Mouse (Mus musculus): ENCODE results near the gene Tmem59l.

The Tmem59l gene

DNA sequence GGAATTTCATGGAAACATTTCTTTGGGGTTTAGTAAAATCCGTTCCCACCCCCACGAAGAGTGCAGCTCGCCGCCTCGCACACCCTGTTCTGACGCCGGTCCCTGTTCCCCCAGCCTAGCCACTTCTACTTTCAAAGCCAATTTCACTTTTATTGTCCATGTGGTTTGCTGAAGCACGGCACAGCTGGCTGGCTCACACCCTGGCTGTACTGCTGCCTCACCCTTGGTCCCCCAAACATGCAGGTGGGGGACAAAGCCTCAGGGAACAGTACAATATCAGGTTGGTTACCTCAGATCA is 24.7 kb downstream of the Tmem59l start:
- in situ Hi-C loops (cut with MboI, MseI) = loop anchor here (5.0 kb wide), 1 partner anchor 70 kb away; no protein-coding TSS in a partner anchor

DNA sequence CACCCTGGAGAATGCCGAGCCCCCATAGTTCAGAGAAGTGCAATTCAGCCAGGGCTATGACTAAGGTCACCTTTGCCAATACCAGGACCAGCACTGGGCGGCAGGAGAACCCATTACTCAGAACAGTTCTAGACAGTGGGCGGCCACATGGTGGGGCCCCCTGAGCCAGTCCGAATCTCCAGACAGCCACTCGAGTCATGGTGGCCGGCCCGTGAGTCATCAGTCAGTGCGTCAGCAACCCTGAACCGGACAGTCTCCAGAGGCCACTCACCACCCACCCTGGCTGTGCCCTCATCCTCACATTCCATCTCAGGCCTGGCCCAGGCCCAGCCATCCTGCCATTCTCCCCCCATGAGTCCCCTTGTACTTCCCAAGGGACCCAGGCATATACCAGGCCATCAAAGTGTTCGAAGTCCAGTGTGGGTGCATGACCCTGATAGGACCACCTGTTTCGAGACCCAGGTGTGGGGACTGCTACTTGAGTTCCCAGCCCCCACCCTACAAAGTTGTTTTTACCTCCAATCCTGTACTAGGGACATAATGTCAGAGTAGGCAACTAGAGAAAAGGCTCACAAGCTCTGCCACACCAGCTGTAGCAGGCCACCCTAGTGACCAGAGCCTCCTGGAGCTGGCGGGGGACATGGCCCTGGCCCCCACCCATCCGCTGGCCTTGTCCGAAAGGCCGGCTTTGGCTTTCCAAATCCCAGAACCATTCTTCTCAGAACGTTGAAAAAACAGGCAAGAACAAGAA is 25.2 kb downstream of the Tmem59l start:
- in situ Hi-C loops (cut with MboI, MseI) = loop anchor here (5.0 kb wide), 1 partner anchor 70 kb away; no protein-coding TSS in a partner anchor

- in situ Hi-C loops (cut with MboI, MseI) = loop anchor here (5.0 kb wide), 1 partner anchor 68 kb away; no protein-coding TSS in a partner anchor
Measured at GRCm38 (mm10) chr8:70460606-70461005, 26.6 kb downstream of the Tmem59l start.

DNA sequence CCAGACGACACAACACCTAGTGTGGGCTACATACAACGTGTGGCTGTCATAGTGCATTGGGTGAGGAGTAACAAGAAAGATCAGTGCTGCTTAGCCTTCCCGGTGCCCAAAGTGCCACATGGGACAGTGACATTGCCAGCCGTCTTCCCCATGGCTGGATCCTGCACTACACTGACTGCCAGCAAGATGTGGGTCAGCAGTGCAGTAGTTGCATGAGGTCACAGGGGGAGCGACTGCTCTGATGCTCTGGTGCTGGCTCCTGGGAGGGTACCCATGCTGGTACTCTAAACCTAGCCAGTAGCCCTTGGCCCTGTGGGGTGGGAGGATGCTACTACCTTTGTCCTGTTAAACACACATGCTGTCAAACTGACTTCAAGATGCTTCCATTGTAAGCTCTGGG is 27.0 kb downstream of the Tmem59l start:
- in situ Hi-C loops (cut with MboI, MseI) = loop anchor here (5.0 kb wide), 1 partner anchor 68 kb away; no protein-coding TSS in a partner anchor

GRCm38 (mm10) chr8:70459636-70460035 is 27.5 kb downstream of the Tmem59l start:
- in situ Hi-C loops (cut with MboI, MseI) = loop anchor here (5.0 kb wide), 1 partner anchor 67 kb away; no protein-coding TSS in a partner anchor

DNA sequence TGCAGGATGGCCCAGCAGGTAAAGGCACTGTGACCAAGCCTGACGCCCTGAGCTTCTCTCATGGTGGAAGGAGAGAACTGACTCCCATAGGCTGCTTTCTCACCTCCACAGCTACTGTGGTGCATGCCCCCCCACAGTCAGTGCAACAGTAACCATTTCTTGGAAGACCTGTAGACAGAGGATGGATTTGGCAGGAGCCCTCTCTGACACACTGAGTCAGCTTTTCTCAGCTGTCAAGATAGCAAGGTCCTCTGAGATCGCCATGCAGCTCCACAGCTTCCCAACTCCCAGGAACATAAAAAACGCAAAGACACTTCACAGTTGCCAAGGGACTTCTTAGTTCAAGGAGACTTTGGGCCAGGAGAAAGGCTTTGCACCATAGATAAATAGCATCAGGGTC is 28.7 kb downstream of the Tmem59l start:
- in situ Hi-C loops (cut with MboI, MseI) = no loop called here

- in situ Hi-C loops (cut with MboI, MseI) = no loop called here
Measured at GRCm38 (mm10) chr8:70457882-70458281, 29.3 kb downstream of the Tmem59l start.

- in situ Hi-C loops (cut with MboI, MseI) = no loop called here
Measured at GRCm38 (mm10) chr8:70456996-70457395, 30.2 kb downstream of the Tmem59l start.

DNA sequence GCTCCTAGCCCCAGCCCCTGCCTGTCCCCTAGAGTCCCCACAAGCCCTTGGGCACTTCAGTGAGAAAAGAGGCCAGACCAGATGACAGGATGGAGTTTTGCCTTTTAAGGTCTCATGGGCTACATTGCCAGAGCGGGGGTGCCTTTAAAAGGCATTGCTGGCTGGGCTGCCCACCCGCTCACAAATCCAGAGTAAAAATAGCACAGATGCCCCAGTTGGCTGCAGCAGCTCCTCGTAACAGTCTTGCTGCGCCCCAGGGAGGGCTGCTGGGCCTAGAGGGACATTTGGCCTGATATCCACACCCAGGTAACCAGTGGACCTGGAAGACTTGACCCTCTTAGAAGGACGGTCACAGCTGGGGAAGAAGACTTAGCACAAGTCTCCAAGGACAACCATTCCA is 33.3 kb downstream of the Tmem59l start:
- in situ Hi-C loops (cut with MboI, MseI) = no loop called here

- in situ Hi-C loops (cut with MboI, MseI) = no loop called here
Measured at GRCm38 (mm10) chr8:70452196-70452966, 34.8 kb downstream of the Tmem59l start.

DNA sequence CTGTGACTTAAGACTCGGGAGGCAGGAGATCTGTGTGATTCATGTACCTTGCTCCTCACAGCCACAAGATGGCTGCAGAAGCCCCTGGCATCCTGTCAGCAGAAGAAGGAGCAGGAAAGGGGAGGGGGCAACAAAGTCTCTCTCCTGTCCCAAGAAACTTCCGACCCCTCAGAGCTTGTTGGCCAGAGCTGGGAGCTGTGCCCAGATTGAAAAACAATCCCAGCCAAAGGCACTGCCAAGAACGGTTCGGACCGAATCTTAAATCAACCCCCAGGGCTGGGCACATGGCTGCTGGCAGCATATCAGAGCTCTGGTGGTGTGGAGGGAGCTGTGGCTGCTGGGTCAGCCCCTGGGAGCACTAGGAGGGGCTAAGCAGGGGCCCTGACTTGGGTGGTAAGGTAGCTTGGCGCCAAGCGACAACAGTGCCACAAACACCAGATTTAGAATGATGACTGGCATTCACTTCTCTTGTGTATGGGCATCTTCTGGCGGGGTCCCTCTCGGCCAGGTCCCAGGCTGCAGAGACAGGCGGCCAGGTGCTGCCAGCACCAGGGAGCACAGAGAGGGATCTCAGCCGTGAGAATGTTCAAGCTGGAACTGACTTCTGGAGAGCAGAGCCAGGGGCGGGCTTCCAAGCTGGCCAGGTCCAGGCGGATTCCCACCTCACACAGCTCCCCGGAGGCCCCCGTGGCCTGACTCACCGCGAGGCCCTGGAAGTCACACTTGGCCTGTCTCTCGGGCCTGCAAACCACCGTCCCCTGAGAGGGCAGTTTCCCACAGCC is 39.3 kb downstream of the Tmem59l start:
- in situ Hi-C loops (cut with MboI, MseI) = no loop called here

- in situ Hi-C loops (cut with MboI, MseI) = no loop called here
Measured at GRCm38 (mm10) chr8:70445988-70446387, 41.2 kb downstream of the Tmem59l start.

DNA sequence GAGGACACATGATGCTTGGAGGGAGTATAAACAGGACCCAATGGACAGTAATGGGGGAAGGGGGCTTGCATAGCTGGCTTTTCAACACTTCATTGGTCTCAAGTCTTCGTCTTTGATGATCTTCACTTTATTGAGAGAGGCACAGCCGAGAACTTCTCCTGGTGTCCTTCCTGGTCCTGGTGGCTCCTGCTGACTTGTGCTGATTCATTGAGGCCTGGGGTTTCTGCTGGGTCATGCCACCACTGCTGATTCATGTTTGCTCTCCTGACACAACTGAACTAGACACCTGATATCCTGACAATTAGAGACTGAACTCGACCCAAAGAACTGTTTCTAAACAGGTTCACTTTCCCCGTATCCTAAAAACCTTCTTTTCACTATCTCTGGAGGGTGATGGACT is 43.8 kb downstream of the Tmem59l start:
- in situ Hi-C loops (cut with MboI, MseI) = no loop called here

DNA sequence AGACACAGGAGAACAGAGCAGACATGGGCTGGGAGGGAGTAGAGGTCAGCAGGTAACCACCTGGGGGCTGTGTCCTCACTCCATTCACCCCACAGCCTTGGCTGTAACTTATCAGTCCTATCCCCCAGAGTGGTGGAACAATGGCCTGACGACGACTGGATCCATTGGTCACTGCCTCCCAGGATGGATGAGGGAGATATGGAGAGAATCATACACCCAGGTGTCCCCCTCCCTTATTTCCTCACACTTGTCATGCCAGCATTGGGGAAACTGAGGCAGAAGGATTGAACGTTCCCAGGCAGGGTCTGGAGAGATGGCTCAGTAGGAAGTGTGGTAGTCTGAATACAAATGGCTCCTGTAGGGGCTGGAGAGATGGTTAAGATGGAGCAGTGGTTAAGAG is 45.6 kb downstream of the Tmem59l start:
- in situ Hi-C loops (cut with MboI, MseI) = no loop called here

DNA sequence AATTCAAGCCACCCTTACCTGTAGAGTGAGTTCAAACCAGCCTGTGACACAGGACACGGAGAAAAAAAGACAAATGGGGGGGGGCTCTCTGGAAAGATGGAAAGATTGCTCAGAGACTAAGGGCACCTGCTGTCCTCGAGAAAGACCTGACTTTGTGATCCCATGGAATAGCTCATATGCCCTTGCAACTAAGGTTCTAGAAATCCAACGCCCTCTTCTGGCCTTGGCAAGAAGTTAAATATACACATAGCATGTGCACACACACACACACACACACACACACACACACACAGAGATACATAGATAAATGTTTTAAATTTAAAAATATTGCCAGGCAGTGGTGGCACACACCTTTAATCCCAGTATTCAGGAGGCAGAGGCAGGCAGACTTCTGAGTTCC is 46.9 kb downstream of the Tmem59l start:
- in situ Hi-C loops (cut with MboI, MseI) = no loop called here

DNA sequence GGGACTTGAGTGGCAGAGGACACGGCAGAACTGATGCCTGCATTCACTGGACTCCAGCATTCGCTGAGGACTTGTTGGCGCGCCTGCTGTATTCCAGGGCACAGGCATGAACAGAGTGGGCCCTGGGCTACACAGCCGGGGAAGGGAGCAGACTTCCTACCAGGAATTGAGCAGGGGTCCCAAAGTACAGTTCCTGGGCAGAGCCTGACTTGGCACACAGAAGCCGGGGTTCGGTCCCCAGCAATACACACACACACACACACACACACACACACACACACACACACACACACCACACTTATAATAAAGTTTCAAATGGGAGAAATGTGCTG is 47.3 kb downstream of the Tmem59l start:
- in situ Hi-C loops (cut with MboI, MseI) = no loop called here

DNA sequence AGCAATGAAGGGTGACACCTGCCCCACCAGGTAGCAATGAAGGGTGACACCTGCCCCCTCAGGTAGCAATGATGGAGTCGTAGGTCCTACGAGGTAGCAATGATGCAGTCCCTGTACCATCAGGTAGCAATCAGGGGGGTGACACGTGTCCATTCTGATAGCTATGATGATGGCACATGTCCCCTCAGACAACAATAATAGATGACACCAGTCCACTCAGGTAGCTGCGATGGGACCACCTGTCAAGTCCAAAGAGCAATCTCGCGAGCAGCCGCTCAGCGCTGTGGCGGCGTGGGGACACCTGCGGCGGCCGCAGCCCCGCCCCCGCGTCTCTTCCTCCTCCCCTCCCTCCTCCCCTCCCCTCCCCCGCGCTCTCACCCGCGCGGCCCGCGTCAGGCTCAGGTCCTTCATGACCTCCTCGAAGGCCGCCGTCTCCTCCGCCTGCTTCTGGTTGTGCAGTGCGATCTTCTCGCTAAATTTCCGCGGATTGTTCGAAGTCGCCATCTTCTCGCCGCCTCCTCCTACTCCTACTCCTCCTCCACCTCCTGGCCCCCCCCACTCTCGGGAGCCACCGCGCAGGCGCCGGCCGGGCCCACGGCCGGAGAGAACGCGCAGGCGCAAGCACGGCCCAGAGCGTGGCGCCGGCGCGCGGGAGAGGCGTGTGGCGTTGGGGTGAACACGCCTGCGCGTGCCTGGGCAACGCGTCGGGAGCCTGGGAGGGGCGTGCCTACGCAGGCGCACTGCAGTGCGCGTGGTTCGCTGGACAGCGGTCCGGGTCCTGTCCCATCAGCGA is 47.9 kb downstream of the Tmem59l start, which contains the start of gene Crtc1:
Crtc1 (minus strand) TSS at position 525 of the 793 bp plus-strand sequence.
- in situ Hi-C loops (cut with MboI, MseI) = no loop called here

DNA sequence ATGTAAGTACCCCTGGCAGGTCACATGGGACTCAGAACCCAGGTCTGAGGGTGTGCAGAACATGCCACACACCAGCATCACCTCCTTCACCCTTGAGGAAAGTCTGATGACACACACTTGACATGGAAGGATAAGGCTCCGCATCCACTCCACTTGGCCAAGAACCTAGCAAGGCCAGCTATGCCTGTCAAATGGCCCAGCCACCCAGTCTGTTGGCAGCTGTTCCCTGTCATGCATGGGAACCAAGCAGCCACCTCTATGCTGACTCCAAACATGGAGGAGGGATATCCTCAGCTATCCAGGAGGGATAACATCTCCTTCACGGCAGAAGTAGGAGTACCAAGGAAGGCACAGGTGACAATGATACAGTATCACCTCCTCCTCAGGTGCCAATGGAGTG is 48.7 kb downstream of the Tmem59l start:
- in situ Hi-C loops (cut with MboI, MseI) = no loop called here

DNA sequence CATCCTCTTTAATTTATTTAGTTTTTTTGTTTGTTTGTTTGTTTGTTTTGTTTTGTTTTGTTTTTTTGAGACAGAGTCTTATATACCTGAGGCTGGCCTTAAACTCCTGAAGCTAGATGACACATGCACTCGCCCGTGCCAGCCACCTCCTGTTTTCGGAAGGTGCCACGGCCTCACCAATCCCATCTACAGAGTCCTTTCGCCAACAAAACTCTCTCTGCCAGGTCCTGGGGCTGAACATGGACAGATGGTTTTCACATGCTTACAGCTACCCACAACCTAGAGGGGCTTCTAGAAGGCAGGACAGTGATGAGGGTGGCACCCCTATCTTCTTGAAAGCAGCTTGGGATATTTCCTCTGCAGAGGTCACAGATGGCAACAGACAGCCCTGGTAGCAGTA is 52.0 kb downstream of the Tmem59l start:
- in situ Hi-C loops (cut with MboI, MseI) = no loop called here

All from T-helper 2 cell (primary cell).